Mouse (Mus musculus) ES-E14 (cell line): Measurements from ENCODE around the gene Trpm8. TPM values are rescaled to one million over a fixed set of nuclear protein-coding genes. Genes with fewer than 3 reads are reported as not detected.

Experiments used
- DNase-seq: peaks from one replicate; pipeline ENCODE4 v3.0.0-alpha.2; 2013; ENCODE audit warnings: low read depth, low spot score
- H3K27ac ChIP-seq: 2 replicates; pipeline ENCODE4 v1.5.1; 2012; ENCODE audit warnings: low read depth, mild to moderate bottlenecking, low read length, moderate library complexity, mixed read lengths; ENCODE audit not compliant: poor library complexity, insufficient read depth, severe bottlenecking
- H3K36me3 ChIP-seq: 2 replicates; pipeline ENCODE4 v1.6.1; 2012; ENCODE audit warnings: mild to moderate bottlenecking, low read length, moderate library complexity, mixed read lengths; ENCODE audit not compliant: control insufficient read depth, poor library complexity, insufficient read depth, severe bottlenecking
- H3K4me1 ChIP-seq, 2 experiments: fragments of 150-350 bp in 1 of 2; sonication (generic) in 1 of 2; 2 replicates each; pipeline ENCODE4 v1.6.1; 2012; ENCODE audit warnings: low read length in 2 of 2, mild to moderate bottlenecking in 1 of 2, mixed read lengths in 1 of 2; ENCODE audit not compliant: control insufficient read depth in 2 of 2, insufficient read depth in 2 of 2, poor library complexity in 1 of 2
- H3K4me3 ChIP-seq, 2 experiments: fragments of 150-350 bp in 1 of 2; sonication (generic) in 1 of 2; 2 replicates each; pipeline ENCODE4 v1.5.1; 2012; ENCODE audit warnings: low read length in 2 of 2, low read depth in 1 of 2, mild to moderate bottlenecking in 1 of 2, mixed read lengths in 1 of 2; ENCODE audit not compliant: insufficient read depth in 1 of 2, poor library complexity in 1 of 2, severe bottlenecking in 1 of 2
- H3K9ac ChIP-seq: 2 replicates; pipeline ENCODE4 v1.6.1; 2012; ENCODE audit warnings: low read depth, mild to moderate bottlenecking, low read length, mixed read lengths; ENCODE audit not compliant: poor library complexity, insufficient read depth, severe bottlenecking
- H3K9me3 ChIP-seq: fragments of 150-350 bp; sonication (generic); 2 replicates; pipeline ENCODE4 v1.6.1; 2012; ENCODE audit warnings: low read depth, mild to moderate bottlenecking, low read length; ENCODE audit not compliant: control insufficient read depth, insufficient read depth
- CHD2 ChIP-seq: IDR thresholded peaks from 2 replicates; pipeline ENCODE4 v1.6.1; 2014; ENCODE audit warnings: mild to moderate bottlenecking, low read depth, low read length, inconsistent platforms
- HCFC1 ChIP-seq: IDR thresholded peaks from 2 replicates; pipeline ENCODE4 v1.6.1; 2012; ENCODE audit warnings: low read length, inconsistent platforms, borderline replicate concordance; ENCODE audit not compliant: insufficient read depth
- MAFK ChIP-seq: IDR thresholded peaks from 2 replicates; pipeline ENCODE4 v1.6.1; 2014; ENCODE audit warnings: mild to moderate bottlenecking, low read depth, low read length, inconsistent platforms; ENCODE audit not compliant: insufficient read depth
- ZC3H11A ChIP-seq: IDR thresholded peaks from 2 replicates; pipeline ENCODE4 v1.6.1; 2012; ENCODE audit warnings: low read depth, mild to moderate bottlenecking, inconsistent platforms, low read length, borderline replicate concordance
- ZNF384 ChIP-seq: IDR thresholded peaks from 2 replicates; pipeline ENCODE4 v1.6.1; 2012; ENCODE audit warnings: low read depth, low read length, inconsistent platforms
- in situ Hi-C, 2 experiments: fragments of 600-800 bp; cut with MboI; formaldehyde crosslinking; loops; one replicate each; pipeline ENCODE4 v1.15.1; 2025; ENCODE audit warnings: low sequenced_read_pairs in 2 of 2, inconsistent platforms in 1 of 2; ENCODE audit not compliant: unreplicated experiment in 2 of 2
- total RNA-seq: library from RNA; depleted of rRNA; stranded (reverse); fragments of 300-350 nt; gene quantifications from 2 replicates; pipeline ENCODE4 v1.2.3, GENCODE M21; 2012

The Trpm8 gene
- total RNA-seq, 1 experiment: 0.04 TPM

DNA sequence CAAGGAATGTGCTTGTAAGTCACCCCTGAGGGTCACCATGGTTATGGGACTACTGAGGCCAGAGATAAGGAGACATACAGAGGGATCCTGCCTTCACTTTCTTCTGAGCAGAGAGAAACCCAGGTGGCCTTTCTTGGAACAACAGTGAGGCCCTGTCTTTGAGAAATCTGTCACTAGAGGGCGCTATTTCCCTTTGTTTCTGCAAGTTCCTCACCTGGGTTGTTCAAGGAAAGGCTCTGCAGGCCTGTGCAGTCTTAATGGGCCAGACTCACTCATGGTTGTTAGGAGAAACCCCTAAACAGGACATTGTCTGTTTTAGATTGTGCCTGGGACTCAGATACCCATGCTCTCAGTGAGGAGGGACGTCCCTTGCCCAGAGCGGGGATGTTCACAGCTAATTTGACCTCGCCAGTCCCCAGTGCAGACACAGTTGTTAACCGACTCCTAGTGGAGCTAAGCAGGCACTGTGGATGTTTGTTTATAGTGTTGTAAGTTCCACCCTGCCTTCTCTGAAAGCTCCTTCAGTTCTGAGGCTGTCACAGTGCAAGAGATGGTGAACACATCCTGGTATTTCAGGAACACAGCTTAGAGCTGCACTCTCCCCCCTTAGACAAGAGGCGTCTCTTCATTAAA, 80.1 kb downstream of the Trpm8 start:
- Histone ChIP-seq H3K9ac (no peak overlapping the region), H3K4me3 (no peak overlapping the region), H3K27ac (no peak overlapping the region), H3K4me1 (no peaks in the 10 kb centered on the region), H3K9me3 (no peaks in the 10 kb centered on the region), H3K36me3 (no peaks in the 10 kb centered on the region)
- TF ChIP-seq ZNF384 (no peak), ZC3H11A (peak; percentile 22; the same call in 1 of the 2 replicates)
- peak; percentile 84 for DNase-seq
- in situ Hi-C loops: no loop called here

DNA sequence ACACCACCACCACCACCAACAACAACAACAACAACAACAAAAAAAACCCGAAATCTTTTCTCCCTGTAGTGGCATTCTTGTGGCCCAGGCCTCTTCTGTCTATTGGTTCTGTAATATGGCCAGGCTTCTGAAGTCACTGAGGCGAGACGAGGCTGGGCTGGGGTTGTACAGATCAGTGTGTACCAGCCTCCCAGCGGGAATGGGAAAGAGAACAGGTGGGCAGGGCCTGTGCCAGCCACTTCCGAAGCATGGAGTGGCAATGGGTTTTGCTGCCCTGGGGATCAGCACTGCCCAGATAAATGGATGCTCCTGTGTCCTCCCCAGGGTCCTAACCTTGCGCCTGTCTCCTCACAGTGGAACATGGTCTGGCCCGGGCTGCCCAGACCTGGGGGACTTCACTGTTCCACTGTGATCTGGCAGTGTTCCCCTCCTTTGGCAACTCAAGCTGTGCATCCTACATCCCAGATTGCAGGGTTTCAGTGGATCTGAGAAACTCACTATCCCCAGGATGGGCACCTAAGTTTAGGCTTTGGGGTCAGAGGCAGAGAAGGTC, 80.7 kb downstream of the Trpm8 start:
- H3K9ac ChIP-seq: no peak overlapping the region
- H3K4me3 ChIP-seq: no peak overlapping the region
- no peaks in the 10 kb centered on the region for H3K4me1 ChIP-seq
- no peaks in the 10 kb centered on the region for H3K36me3 ChIP-seq
- TF ChIP-seq ZNF384 (no peak), MAFK (no peak), HCFC1 (no peak), CHD2 (no peak), ZC3H11A (no peak)
- no peak for DNase-seq
- in situ Hi-C loops: no loop called here
- no peak overlapping the region for H3K27ac ChIP-seq
- no peaks in the 10 kb centered on the region for H3K9me3 ChIP-seq

- in situ Hi-C loops: no loop called here
- H3K36me3 ChIP-seq: no peaks in the 10 kb centered on the region
- DNase-seq: no peak
- no peak overlapping the region for H3K9ac ChIP-seq
- TF ChIP-seq ZNF384 (0 out of 2 replicates have a peak, but pooled peaks have one; percentile 28), HCFC1 (no peak)
- H3K9me3 ChIP-seq: no peaks in the 10 kb centered on the region
- H3K4me3 ChIP-seq: no peak overlapping the region
- H3K27ac ChIP-seq: no peak overlapping the region
- no peaks in the 10 kb centered on the region for H3K4me1 ChIP-seq
Observed at GRCm38 (mm10) chr1:88361085-88361484, 83.6 kb downstream of the Trpm8 start.

GRCm38 (mm10) chr1:88366881-88367644, 89.6 kb downstream of the Trpm8 start:
- no peak for DNase-seq
- in situ Hi-C loops: no loop called here
- no peaks in the 10 kb centered on the region for H3K9me3 ChIP-seq
- no peak overlapping the region for H3K27ac ChIP-seq
- TF ChIP-seq MAFK (no peak), ZNF384 (no peak), HCFC1 (no peak), ZC3H11A (no peak), CHD2 (no peak)
- H3K4me3 ChIP-seq: no peak overlapping the region
- no peak overlapping the region for H3K9ac ChIP-seq
- H3K36me3 ChIP-seq: no peaks in the 10 kb centered on the region
- H3K4me1 ChIP-seq: no peaks in the 10 kb centered on the region
